Mouse (Mus musculus) MEL (cell line): ENCODE measurements around the gene Cntd1. TPM values are rescaled to one million over a fixed set of nuclear protein-coding genes. Genes with fewer than 3 reads are reported as not detected.

Experiments
- DNase-seq: peaks from one replicate; pipeline ENCODE4 v3.0.0; 2011; ENCODE audit warnings: low read depth, low spot score
- H3K27ac ChIP-seq: 2 replicates; pipeline ENCODE4 v1.5.1; 2012; ENCODE audit warnings: low read depth, mild to moderate bottlenecking, control low read depth, low read length, moderate library complexity; ENCODE audit not compliant: control insufficient read depth
- H3K27me3 ChIP-seq, 2 experiments: fragments of 150-350 bp in 1 of 2; sonication (generic) in 1 of 2; 2 replicates each; pipeline ENCODE4 v1.6.1; 2012; ENCODE audit warnings: low read length in 2 of 2, mild to moderate bottlenecking in 2 of 2, improper control_type of control experiment in 1 of 2, moderate library complexity in 1 of 2; ENCODE audit not compliant: insufficient read depth in 2 of 2, control insufficient read depth in 1 of 2
- H3K36me3 ChIP-seq, 2 experiments: 2 replicates each; pipeline ENCODE4 v1.6.1; 2012 to 2014; ENCODE audit warnings: low read length in 2 of 2, improper control_type of control experiment in 1 of 2, inconsistent platforms in 1 of 2, mild to moderate bottlenecking in 1 of 2; ENCODE audit not compliant: insufficient read depth in 2 of 2, control insufficient read depth in 1 of 2
- H3K4me1 ChIP-seq, 2 experiments: fragments of 150-350 bp in 1 of 2; sonication (generic) in 1 of 2; 2 replicates each; pipeline ENCODE4 v1.6.1; 2012; ENCODE audit warnings: low read length in 2 of 2, improper control_type of control experiment in 1 of 2, mild to moderate bottlenecking in 1 of 2; ENCODE audit not compliant: insufficient read depth in 2 of 2, control insufficient read depth in 1 of 2
- H3K4me3 ChIP-seq, 2 experiments: fragments of 150-350 bp in 1 of 2; sonication (generic) in 1 of 2; 2 replicates each; pipeline ENCODE4 v1.5.1; 2012; ENCODE audit warnings: low read depth in 2 of 2, low read length in 2 of 2, mild to moderate bottlenecking in 2 of 2, moderate library complexity in 2 of 2, control low read depth in 1 of 2, improper control_type of control experiment in 1 of 2; ENCODE audit not compliant: control insufficient read depth in 1 of 2, insufficient read depth in 1 of 2
- H3K79me2 ChIP-seq: 2 replicates; pipeline ENCODE4 v1.6.1; 2012; ENCODE audit warnings: mild to moderate bottlenecking, low read length, moderate library complexity; ENCODE audit not compliant: control insufficient read depth, poor library complexity, insufficient read depth
- H3K9ac ChIP-seq: 2 replicates; pipeline ENCODE4 v1.6.1; 2012; ENCODE audit warnings: low read depth, mild to moderate bottlenecking, control low read depth, low read length, moderate library complexity; ENCODE audit not compliant: control insufficient read depth, poor library complexity, severe bottlenecking
- H3K9me3 ChIP-seq: fragments of 150-350 bp; sonication (generic); replicated peaks from 2 replicates; pipeline ENCODE4 v1.6.1; 2012; ENCODE audit warnings: mild to moderate bottlenecking, low read length, improper control_type of control experiment, moderate library complexity; ENCODE audit not compliant: insufficient read depth
- BHLHE40 ChIP-seq: IDR thresholded peaks from 2 replicates; pipeline ENCODE4 v1.6.1; 2012; ENCODE audit warnings: low read depth, mild to moderate bottlenecking, inconsistent platforms, low read length, improper control_type of control experiment, borderline replicate concordance
- CTCF ChIP-seq, 3 experiments: IDR thresholded peaks in 2 of 3; conservative IDR thresholded peaks in 1 of 3; 2 replicates each; pipeline ENCODE4 v1.5.1; 2011 to 2012; ENCODE audit warnings: low read length in 3 of 3, low read depth in 2 of 3, mild to moderate bottlenecking in 2 of 3, improper control_type of control experiment in 1 of 3, inconsistent platforms in 1 of 3, mixed read lengths in 1 of 3, moderate library complexity in 1 of 3; ENCODE audit not compliant: control insufficient read depth in 1 of 3, insufficient read depth in 1 of 3, poor library complexity in 1 of 3, severe bottlenecking in 1 of 3
- ELF1 ChIP-seq: IDR thresholded peaks from 2 replicates; pipeline ENCODE4 v1.6.1; 2014; ENCODE audit warnings: low read depth, mild to moderate bottlenecking, inconsistent platforms, low read length, improper control_type of control experiment, moderate library complexity
- EP300 ChIP-seq, 2 experiments: IDR thresholded peaks; 2 replicates each; pipeline ENCODE4 v1.6.1; 2011; ENCODE audit warnings: improper control_type of control experiment in 2 of 2, low read length in 2 of 2, low read depth in 1 of 2, mild to moderate bottlenecking in 1 of 2
- ETS1 ChIP-seq: IDR thresholded peaks from 2 replicates; pipeline ENCODE4 v1.6.1; 2012; ENCODE audit warnings: low read depth, mild to moderate bottlenecking, inconsistent platforms, low read length, improper control_type of control experiment, moderate library complexity
- GABPA ChIP-seq: IDR thresholded peaks from 2 replicates; pipeline ENCODE4 v1.6.1; 2012; ENCODE audit warnings: low read depth, mild to moderate bottlenecking, inconsistent platforms, low read length, improper control_type of control experiment, moderate library complexity
- GATA1 ChIP-seq: IDR thresholded peaks from 2 replicates; pipeline ENCODE4 v1.6.1; 2011; ENCODE audit warnings: low read depth, low read length, improper control_type of control experiment
- HCFC1 ChIP-seq: IDR thresholded peaks from 2 replicates; pipeline ENCODE4 v1.6.1; 2012; ENCODE audit warnings: low read depth, mild to moderate bottlenecking, inconsistent platforms, low read length, improper control_type of control experiment, moderate library complexity
- JUND ChIP-seq: IDR thresholded peaks from 2 replicates; pipeline ENCODE4 v1.6.1; 2011; ENCODE audit warnings: low read depth, mild to moderate bottlenecking, improper control_type of control experiment, low read length
- KAT2A ChIP-seq: conservative IDR thresholded peaks from 2 replicates; pipeline ENCODE4 v1.6.1; 2012; ENCODE audit warnings: low read depth, low read length, improper control_type of control experiment, inconsistent platforms
- MAFK ChIP-seq: IDR thresholded peaks from 2 replicates; pipeline ENCODE4 v1.6.1; 2011; ENCODE audit warnings: low read depth, mild to moderate bottlenecking, low read length, improper control_type of control experiment, borderline replicate concordance
- MAZ ChIP-seq: IDR thresholded peaks from 2 replicates; pipeline ENCODE4 v1.6.1; 2012; ENCODE audit warnings: low read depth, mild to moderate bottlenecking, inconsistent platforms, low read length, improper control_type of control experiment
- MXI1 ChIP-seq: IDR thresholded peaks from 2 replicates; pipeline ENCODE4 v1.6.1; 2011; ENCODE audit warnings: mild to moderate bottlenecking, low read depth, low read length, improper control_type of control experiment
- MYB ChIP-seq: IDR thresholded peaks from 2 replicates; pipeline ENCODE4 v1.6.1; 2011; ENCODE audit warnings: mild to moderate bottlenecking, low read depth, low read length, improper control_type of control experiment
- MYC ChIP-seq: IDR thresholded peaks from 2 replicates; pipeline ENCODE4 v1.6.1; 2011; ENCODE audit warnings: low read depth, mild to moderate bottlenecking, low read length, improper control_type of control experiment, moderate library complexity
- NELFE ChIP-seq: IDR thresholded peaks from 2 replicates; pipeline ENCODE4 v1.6.1; 2011; ENCODE audit warnings: low read depth, low read length, improper control_type of control experiment
- POLR2A ChIP-seq, 2 experiments: IDR thresholded peaks; 2 replicates each; pipeline ENCODE4 v1.6.1; 2011 to 2012; ENCODE audit warnings: low read length in 2 of 2, mild to moderate bottlenecking in 2 of 2, control low read depth in 1 of 2, improper control_type of control experiment in 1 of 2, low read depth in 1 of 2, moderate library complexity in 1 of 2; ENCODE audit not compliant: control insufficient read depth in 1 of 2, insufficient read depth in 1 of 2, poor library complexity in 1 of 2
- POLR2AphosphoS5 ChIP-seq: IDR thresholded peaks from 2 replicates; pipeline ENCODE4 v1.6.1; 2012; ENCODE audit warnings: low read depth, borderline replicate concordance, mild to moderate bottlenecking, inconsistent platforms, low read length, moderate library complexity, mixed read lengths
- RAD21 ChIP-seq: IDR thresholded peaks from 2 replicates; pipeline ENCODE4 v1.6.1; 2011; ENCODE audit warnings: mild to moderate bottlenecking, low read depth, low read length, improper control_type of control experiment
- RCOR1 ChIP-seq: IDR thresholded peaks from 2 replicates; pipeline ENCODE4 v1.6.1; 2012; ENCODE audit warnings: low read depth, mild to moderate bottlenecking, inconsistent platforms, low read length, improper control_type of control experiment
- SIN3A ChIP-seq: IDR thresholded peaks from 2 replicates; pipeline ENCODE4 v1.6.1; 2012; ENCODE audit warnings: low read length, improper control_type of control experiment, inconsistent platforms
- SMC3 ChIP-seq: IDR thresholded peaks from 2 replicates; pipeline ENCODE4 v1.6.1; 2011; ENCODE audit warnings: low read depth, low read length, improper control_type of control experiment
- TAL1 ChIP-seq: IDR thresholded peaks from 2 replicates; pipeline ENCODE4 v1.6.1; 2012; ENCODE audit warnings: mild to moderate bottlenecking, inconsistent platforms, low read length, moderate library complexity, mixed read lengths
- TCF12 ChIP-seq: IDR thresholded peaks from 2 replicates; pipeline ENCODE4 v1.6.1; 2014; ENCODE audit warnings: low read depth, mild to moderate bottlenecking, inconsistent platforms, low read length, improper control_type of control experiment, moderate library complexity
- UBTF ChIP-seq: IDR thresholded peaks from 2 replicates; pipeline ENCODE4 v1.6.1; 2012; ENCODE audit warnings: low read depth, mild to moderate bottlenecking, inconsistent platforms, low read length, improper control_type of control experiment, moderate library complexity, borderline replicate concordance; ENCODE audit not compliant: insufficient read depth
- USF1 ChIP-seq: IDR thresholded peaks from 2 replicates; pipeline ENCODE4 v1.6.1; 2014; ENCODE audit warnings: low read depth, mild to moderate bottlenecking, inconsistent platforms, low read length, improper control_type of control experiment, moderate library complexity
- ZC3H11A ChIP-seq: IDR thresholded peaks from 2 replicates; pipeline ENCODE4 v1.6.1; 2012; ENCODE audit warnings: low read depth, mild to moderate bottlenecking, inconsistent platforms, low read length, improper control_type of control experiment
- ZKSCAN1 ChIP-seq: IDR thresholded peaks from 2 replicates; pipeline ENCODE4 v1.6.1; 2012; ENCODE audit warnings: low read depth, mild to moderate bottlenecking, inconsistent platforms, low read length, improper control_type of control experiment, moderate library complexity
- ZMIZ1 ChIP-seq: IDR thresholded peaks from 2 replicates; pipeline ENCODE4 v1.6.1; 2012; ENCODE audit warnings: low read depth, mild to moderate bottlenecking, inconsistent platforms, low read length, improper control_type of control experiment, moderate library complexity
- polyA plus RNA-seq, 2 experiments: library from polyadenylated mRNA; stranded (reverse) in 1 of 2; unstranded in 1 of 2; fragments of >175 nt in 1 of 2; fragments of >200 nt in 1 of 2; gene quantifications; 2 replicates each; pipeline versions ENCODE4 v1.2.1 to v1.2.4; 2012; ENCODE audit warnings: low replicate concordance in 2 of 2, low read depth in 1 of 2; ENCODE audit not compliant: insufficient read length in 2 of 2, insufficient read depth in 1 of 2, missing spikeins in 1 of 2
- total RNA-seq: library from RNA; depleted of rRNA; stranded (reverse); fragments of 300-350 nt; gene quantifications from 2 replicates; pipeline ENCODE4 v1.2.3, GENCODE M21; 2012

Gene Cntd1
- total and polyA plus RNA-seq, 3 experiments, result 0.84 to 2.4 TPM; not detected in 1

- peak; percentile 98 for TF ChIP-seq ZMIZ1
- 0 out of 2 replicates have a peak, but pooled peaks have one; percentile 10 for TF ChIP-seq MAFK
- TF ChIP-seq UBTF, result 0 out of 2 replicates have a peak, but pooled peaks have one; percentile 86
- TF ChIP-seq CTCF (IDR thresholded peaks at IDR 0.05 in 2 of 3, conservative IDR thresholded peaks at IDR 0.05 in 1 of 3; ENCODE audit: control insufficient read depth in 1 of 3, insufficient read depth in 1 of 3, low read depth in 2 of 3, low read length in 3 of 3, poor library complexity in 1 of 3, severe bottlenecking in 1 of 3), result peak in 1 of 3 experiments; percentile 9; a peak in 1 of 6 replicates
- TF ChIP-seq, all 39 proteins: peak for 30
Measured at GRCm38 (mm10) chr11:101253613-101254389, 25.0 kb upstream of the Cntd1 start, which contains the start of gene Vps25 (continued).

GRCm38 (mm10) chr11:101255826-101256775, 22.7 kb upstream of the Cntd1 start:
- Histone ChIP-seq H3K4me1 (peaks cover 3 to 23% of the 10 kb centered on the region in 2 experiments; a peak in 3 of 4 replicates), H3K36me3 (peaks cover 0 to 18% of the 10 kb centered on the region in 2 experiments; a peak in 2 of 4 replicates)

GRCm38 (mm10) chr11:101259261-101259712, 19.5 kb upstream of the Cntd1 start:
- Histone ChIP-seq H3K79me2 (peaks cover 3% of the 10 kb centered on the region; the same call in 1 of the 2 replicates), H3K9me3 (no peaks in the 10 kb centered on the region), H3K4me1 (peaks cover 3 to 23% of the 10 kb centered on the region in 2 experiments; a peak in 3 of 4 replicates), H3K27ac (no peak overlapping the region), H3K4me3 (no peak overlapping the region), H3K36me3 (peaks cover 0 to 15% of the 10 kb centered on the region in 2 experiments; a peak in 2 of 4 replicates), H3K27me3 (no peaks in the 10 kb centered on the region; a peak in 1 of 4 replicates), H3K9ac (no peak overlapping the region)
- DNase-seq, result peak; percentile 55
- no peak for TF ChIP-seq TCF12
- TF ChIP-seq MAFK, result no peak
- TF ChIP-seq TAL1, result no peak
- no peak for TF ChIP-seq POLR2AphosphoS5
- TF ChIP-seq ZC3H11A, result no peak
- TF ChIP-seq SIN3A, result no peak
- no peak for TF ChIP-seq HCFC1
- TF ChIP-seq USF1, result no peak
- no peak for TF ChIP-seq ZKSCAN1
- peak; percentile 95 for TF ChIP-seq RCOR1
- no peak for TF ChIP-seq NELFE
- peak; percentile 21 to 22; a peak in 2 of 4 replicates for TF ChIP-seq EP300 (IDR thresholded peaks at IDR 0.05; ENCODE audit: low read depth in 1 of 2, low read length in 2 of 2)
- 0 out of 2 replicates have a peak, but pooled peaks have one; percentile 12 for TF ChIP-seq ETS1
- TF ChIP-seq ZMIZ1, result no peak
- TF ChIP-seq BHLHE40, result no peak
- TF ChIP-seq MXI1, result peak; percentile 41; the same call in 1 of the 2 replicates

More at GRCm38 (mm10) chr11:101255826-101256775, 22.7 kb upstream of the Cntd1 start:
- no peak for DNase-seq
- Histone ChIP-seq H3K27me3 (no peaks in the 10 kb centered on the region), H3K4me3 (no peak overlapping the region), H3K9ac (no peak overlapping the region), H3K79me2 (peaks cover 9% of the 10 kb centered on the region)
- TF ChIP-seq SMC3 (no peak), TCF12 (no peak), RAD21 (no peak), TAL1 (no peak), MYC (no peak), MAZ (no peak), JUND (no peak), POLR2A (IDR thresholded peaks at IDR 0.05; ENCODE audit: control insufficient read depth in 1 of 2, insufficient read depth in 1 of 2, low read depth in 1 of 2, low read length in 2 of 2, poor library complexity in 1 of 2) (no peak), GATA1 (no peak), ELF1 (no peak), KAT2A (no peak), UBTF (no peak), USF1 (no peak), NELFE (no peak), GABPA (no peak), MYB (no peak)
- TF ChIP-seq, all 39 proteins: peak for 0
- Histone ChIP-seq H3K27ac (no peak overlapping the region), H3K9me3 (no peaks in the 10 kb centered on the region)
